Mouse (Mus musculus) erythroblast, embryonic 14.5 days (primary cell): ENCODE results near the gene Il17d.

Experiments
- GATA1 ChIP-seq: IDR thresholded peaks from 2 replicates; pipeline ENCODE4 v1.6.1; 2012; ENCODE audit warnings: low read length, inconsistent platforms, mixed read lengths
- TAL1 ChIP-seq: IDR thresholded peaks from 3 replicates; pipeline ENCODE4 v1.6.1; 2012; ENCODE audit warnings: low read length, inconsistent platforms, mixed read lengths

- no peak for TF ChIP-seq GATA1
- no peak for TF ChIP-seq TAL1
These were observed 8.0 kb downstream of the Il17d start for GRCm38 (mm10) chr14:57532577-57532976.
